Mouse (Mus musculus) bone marrow, adult 2 months (tissue): Measurements from ENCODE around the gene Dcst2.

Experiments
- CTCF ChIP-seq: fragments of 200-500 bp; IDR thresholded peaks from 2 replicates; pipeline ENCODE4 v1.5.1; 2011; ENCODE audit warnings: low read length, control low read depth; ENCODE audit not compliant: control insufficient read depth, insufficient read depth
- POLR2A ChIP-seq: fragments of 200-500 bp; IDR thresholded peaks from 2 replicates; pipeline ENCODE4 v1.6.1; 2011; ENCODE audit warnings: low read depth, mild to moderate bottlenecking, control low read depth, low read length, borderline replicate concordance; ENCODE audit not compliant: control insufficient read depth

DNA sequence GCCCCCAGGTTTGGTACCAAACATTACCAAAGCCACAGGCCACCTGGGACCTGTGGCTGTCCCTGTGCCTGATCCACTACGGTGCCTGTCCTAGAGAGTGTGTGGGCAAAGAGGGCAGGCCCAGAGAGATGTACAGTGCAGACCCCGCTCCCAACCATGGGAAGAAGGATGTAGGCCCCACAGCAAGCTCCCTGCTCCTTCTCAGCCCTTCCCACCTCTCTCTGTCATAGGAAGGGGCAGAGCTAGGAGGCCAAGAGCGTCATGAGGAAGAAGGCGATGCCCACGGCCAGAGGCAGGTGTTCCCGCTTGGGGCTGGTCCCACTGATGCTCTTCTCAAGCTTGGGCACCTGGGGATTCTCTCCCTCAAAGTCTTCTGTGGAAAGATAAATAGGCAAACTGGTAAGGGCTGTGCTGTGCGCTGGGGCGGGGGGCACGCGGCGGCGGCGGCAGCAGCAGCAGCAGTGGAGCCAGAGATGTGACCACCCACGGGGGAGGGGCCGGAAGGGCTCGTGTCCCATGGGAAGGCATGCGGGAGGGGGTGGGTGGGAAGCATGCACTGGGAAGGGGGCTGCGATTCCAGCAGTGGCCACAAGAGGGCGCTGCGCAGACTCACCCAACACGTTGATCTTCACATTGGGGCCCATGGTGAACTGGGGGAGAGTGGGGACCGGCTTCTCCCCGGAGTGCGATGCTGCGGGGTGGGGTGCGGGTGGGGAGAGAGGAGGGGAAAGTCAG lies 46.4 kb upstream of the Dcst2 start:
- TF ChIP-seq CTCF = peak; percentile 87
- TF ChIP-seq POLR2A = no peak
